Mouse (Mus musculus) inflammation-experienced regulatory T-cells (primary cell): Measurements from ENCODE around the gene Gpr27. TPM values are rescaled to one million over a fixed set of nuclear protein-coding genes. Genes with fewer than 3 reads are reported as not detected.

ENCODE experiments used
- polyA plus RNA-seq, 2 experiments: library from polyadenylated mRNA; unstranded; fragments of 100-300 nt; shearing (Covaris generic); gene quantifications; one replicate each; pipeline ENCODE4 v1.2.1; 2017

Gpr27 gene
- not detected for polyA plus RNA-seq

DNA sequence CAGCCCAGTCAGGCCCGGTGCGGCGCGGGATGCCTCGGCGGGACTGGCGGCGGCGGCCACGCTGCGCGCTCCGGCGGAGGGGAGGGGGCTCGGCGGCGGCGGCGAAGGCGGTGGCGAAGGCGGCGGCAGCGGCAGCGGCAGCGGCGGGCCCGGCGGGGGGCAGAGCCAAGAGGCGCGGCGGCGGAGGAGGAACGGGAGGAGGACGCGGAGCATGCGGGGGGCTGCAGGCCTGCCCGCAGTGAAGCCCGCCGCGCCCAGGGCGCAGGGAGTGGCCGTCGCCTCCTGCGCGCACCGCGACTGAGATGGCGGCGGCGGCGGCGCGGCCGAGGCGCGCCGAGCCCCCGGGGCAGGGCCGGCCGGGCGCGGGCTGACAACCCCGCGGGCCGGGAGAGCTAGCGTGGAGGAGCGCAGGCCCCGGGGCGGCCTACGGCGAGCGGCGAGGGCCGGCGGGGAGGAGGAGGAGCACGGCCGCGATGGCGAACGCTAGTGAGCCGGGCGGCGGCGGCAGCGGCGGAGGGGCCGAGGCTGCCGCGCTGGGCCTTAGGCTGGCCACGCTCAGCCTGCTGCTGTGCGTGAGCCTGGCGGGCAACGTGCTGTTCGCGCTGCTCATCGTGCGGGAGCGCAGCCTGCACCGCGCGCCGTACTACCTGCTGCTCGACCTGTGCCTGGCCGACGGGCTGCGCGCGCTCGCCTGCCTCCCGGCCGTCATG, at the start of gene Gpr27:
Gpr27 (plus strand) TSS at position 474 of the 710 bp plus-strand sequence.

DNA sequence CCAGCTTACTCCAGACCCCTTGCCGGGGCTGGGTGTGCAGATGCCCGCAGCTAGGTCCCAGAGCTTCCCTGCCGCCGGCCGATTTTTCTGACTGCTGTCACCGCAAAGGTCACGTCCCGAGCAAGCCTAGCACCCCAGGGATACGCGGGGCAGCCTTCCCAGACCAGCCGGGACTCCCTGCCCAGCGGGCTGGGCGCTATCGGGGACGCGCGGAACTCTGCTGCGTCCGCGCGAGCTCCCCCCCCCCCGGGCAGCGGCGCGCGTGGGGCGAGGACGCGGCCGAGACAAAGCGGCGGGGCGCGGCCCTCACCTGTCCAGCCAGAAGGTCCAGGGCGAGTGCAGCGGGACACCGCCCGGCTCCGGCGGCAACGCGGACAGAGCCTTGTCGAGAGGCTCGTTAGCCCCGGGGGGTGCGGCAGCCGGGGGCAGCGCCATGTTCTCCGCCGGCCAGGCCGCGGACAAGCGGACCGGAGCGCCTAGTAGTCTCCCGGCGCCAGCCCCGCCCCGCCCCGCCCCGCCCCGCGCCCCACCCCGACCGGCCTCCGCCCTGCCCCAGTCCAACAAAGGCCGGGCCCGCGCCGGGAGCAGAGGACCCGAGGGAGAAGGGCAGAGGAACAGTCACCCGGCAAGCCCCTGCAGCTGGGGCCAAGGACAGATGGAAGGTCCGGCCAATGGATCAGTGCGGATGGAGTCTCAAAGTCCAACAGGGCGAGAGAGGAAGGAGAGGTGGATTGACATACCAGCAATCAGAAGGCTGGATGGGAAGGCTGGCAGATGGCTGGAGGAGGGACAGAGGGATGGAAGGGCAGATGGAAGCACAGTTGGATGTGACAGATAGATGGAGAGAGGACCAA, 25.9 kb upstream of the Gpr27 start, which contains the start of the genes Eif4e3 and Gm20696:
Eif4e3 (minus strand) TSS at position 454 of the 854 bp plus-strand sequence.
Gm20696 (minus strand) TSS at position 480 of the 854 bp plus-strand sequence.

GRCm38 (mm10) chr6:99725971-99726561, 33.6 kb downstream of the Gpr27 start, which contains the start of gene Prok2:
Prok2 (minus strand) TSS chr6:99726392.

Other genes starting within 250 kb of the Gpr27 start
- gene Foxp1, start 170.0 kb upstream of the Gpr27 start, polyA plus RNA-seq = 100 to 1,000 TPM; 271 to 359 TPM
- 10 to 100 TPM; 30.1 to 34.3 TPM for gene Eif4e3, start 25.9 kb upstream of the Gpr27 start, polyA plus RNA-seq
- gene Gm20696, start 25.9 kb upstream of the Gpr27 start, polyA plus RNA-seq = 10 to 100 TPM; 10.8 to 14.4 TPM
- 1 to 10 TPM in 1 of 2 experiments, not detected in 1; 1.1 TPM for gene Prok2, start 33.7 kb downstream of the Gpr27 start, polyA plus RNA-seq